Mouse (Mus musculus): Measurements from ENCODE around the gene Etfbkmt. TPM values are rescaled to one million over a fixed set of nuclear protein-coding genes. Genes with fewer than 3 reads are reported as not detected.
"Not testable (repeated sequence)": the region's sequence is repeated elsewhere in the genome, so short reads cannot be mapped to it uniquely, and the experiment has no call there.

Gene Etfbkmt
- polyA plus RNA-seq, 1 experiment from 2014 or later: 13.5 TPM

DNA sequence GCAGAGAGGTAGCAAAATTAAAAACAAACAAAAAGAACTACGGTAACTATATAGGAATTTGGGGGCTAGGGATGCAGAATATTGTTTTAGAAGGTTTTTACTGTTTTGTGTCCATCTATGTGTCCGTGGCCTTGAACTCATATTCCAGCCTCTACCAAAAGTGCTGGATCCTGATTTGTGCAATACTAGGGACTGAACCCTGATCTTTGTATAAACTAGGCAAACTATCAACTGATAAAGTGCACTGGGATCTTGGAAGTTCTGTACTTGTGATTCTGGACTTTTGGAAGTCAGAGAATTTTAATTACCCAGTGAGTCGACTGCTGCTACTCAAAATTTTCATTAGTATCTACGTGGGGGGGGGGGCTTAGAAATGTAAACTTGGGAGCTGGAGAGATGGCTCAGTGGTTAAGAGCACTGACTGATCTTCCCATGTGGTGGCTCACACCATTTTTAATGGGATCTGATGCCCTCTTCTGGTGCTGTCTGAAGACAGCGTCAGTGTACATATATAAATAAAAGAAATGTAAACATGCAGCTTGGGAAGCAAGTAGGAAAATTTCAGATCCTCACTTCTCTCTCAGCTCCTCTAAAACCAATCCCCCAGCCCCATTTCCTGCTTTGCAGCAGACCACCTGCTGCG is 13.9 kb downstream of the Etfbkmt start:
- POLR2A ChIA-PET: no interaction called here
- DNase-seq (ENCODE audit: low read depth, low spot score): no peak
- in situ Hi-C loops (cut with MboI; ENCODE audit: low pct_unique_long_range_greater_than_20kb): no loop called here

DNA sequence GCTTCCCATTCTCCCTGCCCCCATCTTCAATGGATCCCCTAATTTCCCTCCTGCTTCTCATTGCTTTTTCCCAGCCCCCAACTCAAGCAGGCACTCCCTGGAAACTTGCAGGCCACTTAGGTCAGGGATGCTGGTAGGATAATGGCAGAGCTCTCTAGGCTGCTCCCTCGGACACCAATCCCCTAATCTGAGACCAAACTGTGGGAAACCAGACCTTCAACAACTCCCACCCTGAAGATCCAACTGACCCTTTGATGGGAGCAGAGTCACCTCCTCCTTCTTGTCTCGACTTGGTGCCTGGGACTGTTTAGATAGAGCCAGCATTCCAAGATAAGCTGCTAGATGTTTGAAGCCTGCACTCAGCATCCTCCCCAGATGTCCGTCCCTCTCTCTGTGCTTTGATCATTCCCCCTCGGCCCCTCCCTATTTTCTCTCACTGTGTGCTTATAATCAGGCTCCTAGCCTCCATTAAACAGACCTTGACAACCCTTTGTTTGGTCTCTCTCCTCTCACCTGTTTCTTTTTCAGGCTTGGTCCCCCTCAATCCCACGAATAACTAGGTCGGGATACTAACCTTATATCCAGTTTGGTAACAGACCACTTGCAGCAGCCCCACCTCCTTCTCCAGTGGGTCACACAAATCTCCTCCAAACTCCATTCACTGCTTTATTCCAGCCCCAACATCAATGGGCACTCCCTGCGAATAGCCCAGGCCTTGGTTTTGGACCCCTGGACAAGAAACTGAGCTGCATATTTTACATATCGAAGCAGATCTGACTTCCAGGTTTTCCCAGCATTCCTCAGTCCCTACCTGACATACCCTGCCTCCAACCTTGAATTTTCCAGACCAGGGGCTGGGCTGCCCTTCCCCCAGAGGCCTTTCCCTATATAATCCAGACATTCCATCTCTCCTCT is 14.7 kb downstream of the Etfbkmt start:
- H3K27me3 ChIP-seq: no peaks in the 10 kb centered on the region
- in situ Hi-C loops (cut with MboI; ENCODE audit: low pct_unique_long_range_greater_than_20kb): no loop called here
- TF ChIP-seq CTCF (IDR thresholded peaks at IDR 0.05): no peak
- ChIA-PET POLR2A (no interaction called here), CTCF (no interaction called here)
- DNase-seq (ENCODE audit: low read depth, low spot score) (no peak), ATAC-seq (no peak)

More for the DNA sequence above, 13.9 kb downstream of the Etfbkmt start:
- H3K27me3 ChIP-seq: no peaks in the 10 kb centered on the region
- CTCF ChIA-PET: no interaction called here
- no peak for ATAC-seq
- TF ChIP-seq CTCF (IDR thresholded peaks at IDR 0.05): no peak

DNA sequence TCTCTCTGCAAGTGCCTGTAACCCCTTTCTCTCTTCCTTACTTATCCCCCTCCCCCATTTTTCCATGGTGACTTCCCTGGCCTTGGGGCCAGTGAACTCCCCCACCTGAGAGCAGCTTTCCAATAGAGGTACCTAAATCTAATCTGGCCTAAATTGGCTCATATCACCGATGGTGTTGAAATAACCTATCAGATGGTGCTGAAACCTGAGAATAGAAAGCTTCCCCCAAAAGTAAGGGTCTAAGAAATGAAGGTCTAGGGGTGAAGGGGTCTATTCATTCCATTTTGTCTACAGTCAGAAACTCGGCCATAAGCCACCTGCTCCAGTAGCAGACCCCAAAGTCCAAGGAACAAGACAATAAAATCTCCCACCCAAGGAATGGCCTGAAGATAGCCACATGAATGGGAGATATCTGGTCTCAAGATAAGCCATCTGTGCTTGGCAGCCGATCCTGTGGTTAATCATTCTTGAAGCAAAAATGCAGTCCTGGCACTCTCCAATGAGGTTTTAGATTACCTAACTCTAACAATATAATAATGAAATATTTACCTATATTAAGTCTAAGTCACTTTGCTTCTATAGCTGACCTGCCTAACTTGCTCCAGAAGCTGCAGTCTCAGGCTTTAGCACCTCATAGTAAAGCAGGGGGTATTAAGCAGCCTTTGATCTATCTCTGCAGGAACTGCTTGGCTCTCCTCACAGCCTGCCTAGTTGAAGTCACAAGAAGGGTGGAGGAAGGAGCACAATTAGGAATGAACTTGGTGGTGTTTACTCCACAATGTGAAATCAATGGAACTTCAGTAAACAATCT is 15.6 kb downstream of the Etfbkmt start:
- CTCF ChIA-PET: no interaction called here
- in situ Hi-C loops (cut with MboI; ENCODE audit: low pct_unique_long_range_greater_than_20kb): no loop called here
- no peak for TF ChIP-seq CTCF (IDR thresholded peaks at IDR 0.05)
- DNase-seq (ENCODE audit: low read depth, low spot score) (no peak), ATAC-seq (peak; percentile 55)
- POLR2A ChIA-PET: no interaction called here
- H3K27me3 ChIP-seq: no peaks in the 10 kb centered on the region

DNA sequence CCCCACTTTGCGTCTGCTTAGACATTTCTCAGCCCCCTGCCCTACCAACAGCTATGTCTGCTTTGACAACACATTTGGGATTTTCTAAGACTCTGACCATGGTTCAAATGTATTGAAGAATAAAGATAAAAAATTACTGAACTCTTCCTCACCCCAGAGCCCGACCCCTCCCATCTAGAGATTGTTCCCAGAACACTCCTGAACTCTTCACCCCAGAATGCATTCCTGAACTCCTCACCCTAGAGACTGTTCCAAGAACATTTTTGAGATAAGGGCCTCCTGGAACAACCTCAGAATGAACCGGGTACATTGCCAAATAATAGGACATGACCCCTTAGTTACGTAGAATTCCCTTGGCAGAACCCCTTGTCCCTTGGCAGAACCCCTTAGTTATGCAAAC is 27.4 kb downstream of the Etfbkmt start:
- CTCF ChIA-PET: interaction anchor here (1.1 kb wide), 1 partner anchor 156 kb away, joined by 3 read pairs; no protein-coding TSS in a partner anchor
- DNase-seq (ENCODE audit: low read depth, low spot score); POLR2A ChIA-PET: not testable (repeated sequence)

DNA sequence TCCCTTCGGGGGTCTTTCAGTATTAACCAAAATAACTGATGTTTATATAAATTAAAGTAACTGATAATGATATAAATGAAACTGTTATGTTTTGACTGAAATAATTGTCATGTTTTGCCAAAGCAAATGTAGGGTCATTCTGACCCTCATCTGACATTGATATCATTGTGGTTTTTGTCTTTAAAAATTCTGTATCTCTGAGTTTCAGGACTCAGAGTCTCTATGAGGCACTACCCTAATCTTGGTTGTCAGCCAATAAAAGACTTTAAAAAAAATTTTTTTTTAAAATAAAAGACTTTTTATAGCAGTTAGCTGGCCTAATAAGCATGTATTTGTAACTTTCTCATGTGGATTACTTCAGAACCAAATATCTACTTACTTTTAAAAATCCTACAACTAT is 28.0 kb downstream of the Etfbkmt start:
- no peak for ATAC-seq
- TF ChIP-seq CTCF (IDR thresholded peaks at IDR 0.05): no peak
- in situ Hi-C loops (cut with MboI; ENCODE audit: low pct_unique_long_range_greater_than_20kb): no loop called here

More for the DNA sequence above, 27.4 kb downstream of the Etfbkmt start:
- in situ Hi-C loops (cut with MboI; ENCODE audit: low pct_unique_long_range_greater_than_20kb); ATAC-seq; H3K27me3 ChIP-seq: not testable (repeated sequence)

DNA sequence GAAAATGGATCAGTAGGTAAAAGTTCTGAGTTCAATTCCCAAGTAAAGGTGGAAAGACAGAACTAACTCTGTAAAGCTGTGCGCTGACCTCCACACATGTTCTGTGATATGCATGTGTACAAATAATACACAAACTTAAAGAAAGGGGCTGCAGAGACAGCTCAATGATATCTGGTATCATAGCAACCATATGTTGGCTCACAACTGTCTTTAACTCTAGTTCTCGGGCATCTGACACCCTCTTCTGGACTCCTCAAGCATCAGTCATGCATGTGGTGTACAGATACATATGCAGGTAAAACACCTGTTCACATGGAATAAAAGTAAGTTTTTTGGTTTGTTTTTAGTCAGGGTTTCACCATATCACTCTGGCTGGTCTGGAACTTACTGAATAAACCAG is 28.8 kb downstream of the Etfbkmt start:
- POLR2A ChIA-PET: no interaction called here
- ATAC-seq (no peak), DNase-seq (ENCODE audit: low read depth, low spot score) (no peak)
- CTCF ChIA-PET: no interaction called here
- no peaks in the 10 kb centered on the region for H3K27me3 ChIP-seq
- in situ Hi-C loops (cut with MboI; ENCODE audit: low pct_unique_long_range_greater_than_20kb): no loop called here
- TF ChIP-seq CTCF (IDR thresholded peaks at IDR 0.05): no peak

More for the DNA sequence above, 28.0 kb downstream of the Etfbkmt start:
- POLR2A ChIA-PET: no interaction called here
- CTCF ChIA-PET: no interaction called here
- H3K27me3 ChIP-seq: no peaks in the 10 kb centered on the region
- DNase-seq (ENCODE audit: low read depth, low spot score): no peak

DNA sequence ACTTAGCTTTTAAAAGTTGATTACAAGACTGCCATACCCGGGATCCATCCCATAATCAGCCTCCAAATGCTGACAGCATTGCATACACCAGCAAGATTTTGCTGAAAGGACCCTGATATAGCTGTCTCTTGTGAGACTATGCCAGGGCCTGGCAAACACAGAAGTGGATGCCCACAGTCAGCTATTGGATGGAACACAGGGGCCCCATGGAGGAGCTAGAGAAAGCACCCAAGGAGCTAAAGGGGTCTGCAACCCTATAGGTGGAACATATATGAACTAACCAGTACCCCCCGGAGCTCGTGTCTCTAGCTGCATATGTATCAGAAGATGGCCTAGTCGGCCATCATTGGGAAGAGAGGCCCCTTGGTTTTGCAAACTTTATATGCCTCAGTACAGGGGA is 30.3 kb downstream of the Etfbkmt start:
- ChIA-PET POLR2A (interaction anchor here (0.6 kb wide), 1 partner anchor 92 kb away, joined by 3 read pairs; no protein-coding TSS in a partner anchor), CTCF (interaction anchor here (1.2 kb wide), 1 partner anchor 11 kb away, joined by 4 read pairs; no protein-coding TSS in a partner anchor)
- ATAC-seq; H3K27me3 ChIP-seq; in situ Hi-C loops (cut with MboI; ENCODE audit: low pct_unique_long_range_greater_than_20kb); DNase-seq (ENCODE audit: low read depth, low spot score): not testable (repeated sequence)

DNA sequence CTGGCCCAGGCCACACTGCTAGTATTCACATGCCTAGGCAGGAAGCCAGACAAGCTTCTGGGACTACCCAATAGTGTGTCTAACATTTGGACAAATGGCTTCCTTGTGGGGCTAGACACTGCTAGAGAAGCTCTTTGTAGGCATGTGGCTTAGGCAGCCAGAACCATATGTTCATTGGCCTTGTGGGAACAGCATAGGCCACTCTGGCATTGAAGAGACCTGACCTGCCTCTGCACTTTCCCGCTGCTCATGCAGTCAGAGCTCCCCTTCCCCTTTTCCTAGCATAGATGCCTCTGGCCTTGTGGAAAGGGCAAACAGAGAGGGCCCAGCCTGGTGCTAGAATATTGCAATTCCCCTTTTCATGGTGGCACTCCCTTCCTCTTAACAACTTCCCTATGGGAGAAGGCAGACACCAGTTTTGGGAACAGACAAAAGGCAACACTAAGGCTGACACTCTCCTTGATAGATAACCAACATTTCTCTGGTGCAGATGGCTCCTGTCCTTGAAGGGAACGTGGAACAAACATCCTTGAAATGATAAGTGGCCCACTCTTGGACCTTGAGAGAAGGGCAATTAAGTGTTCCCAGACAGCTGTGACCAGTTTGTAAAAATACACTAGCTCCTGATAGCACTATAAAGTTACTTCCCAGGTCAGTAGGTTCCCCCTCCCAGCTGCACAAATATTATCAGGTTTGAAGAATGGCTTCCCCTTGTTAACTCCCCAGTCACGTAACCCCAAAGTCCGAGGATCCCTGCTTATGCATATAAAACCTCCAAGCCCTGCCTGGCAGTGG is 34.4 kb downstream of the Etfbkmt start:
- in situ Hi-C loops (cut with MboI; ENCODE audit: low pct_unique_long_range_greater_than_20kb): no loop called here
- ATAC-seq (no peak), DNase-seq (ENCODE audit: low read depth, low spot score) (no peak)
- H3K27me3 ChIP-seq: no peaks in the 10 kb centered on the region
- POLR2A ChIA-PET: no interaction called here
- CTCF ChIA-PET: no interaction called here
- TF ChIP-seq CTCF (IDR thresholded peaks at IDR 0.05): no peak

DNA sequence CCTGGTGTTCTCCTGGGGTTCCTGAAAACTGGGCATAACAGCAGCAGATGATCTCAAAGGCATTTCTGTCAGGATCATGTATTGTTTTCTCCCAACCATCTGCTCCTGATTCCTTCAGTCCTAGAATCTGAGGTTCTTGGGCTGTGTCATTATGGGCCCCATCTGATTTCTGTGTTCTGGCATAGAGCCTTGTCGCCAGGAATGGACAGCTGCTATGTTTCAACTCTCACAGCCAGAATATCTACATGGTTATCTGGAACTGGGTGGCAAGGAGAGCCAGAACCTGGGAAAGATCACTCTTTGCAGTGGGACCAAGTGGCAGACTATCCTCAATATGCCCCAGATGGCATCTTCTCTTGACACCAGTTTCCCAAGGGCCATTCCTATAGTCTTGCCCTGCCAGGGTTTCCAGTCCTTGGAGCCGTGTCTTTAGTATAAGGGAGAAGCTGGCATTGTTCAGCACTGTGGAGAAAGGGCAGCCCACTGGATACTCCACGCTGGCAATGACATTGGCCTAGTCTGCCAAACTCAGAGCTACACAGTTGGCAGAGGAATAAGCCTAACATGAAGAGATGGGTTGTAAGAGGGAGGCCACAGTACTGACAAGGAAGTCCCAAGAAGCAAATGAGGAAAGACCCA is 35.4 kb downstream of the Etfbkmt start:
- CTCF ChIA-PET: interaction anchor here (1.1 to 1.2 kb wide), 2 partner anchors 9 to 10 kb away, joined by 3 to 5 read pairs; no protein-coding TSS in a partner anchor
- DNase-seq (ENCODE audit: low read depth, low spot score): no peak
- POLR2A ChIA-PET: interaction anchor here (0.6 kb wide), 1 partner anchor 143 kb away, joined by 3 read pairs; no protein-coding TSS in a partner anchor

More for the DNA sequence above, 35.4 kb downstream of the Etfbkmt start:
- in situ Hi-C loops (cut with MboI; ENCODE audit: low pct_unique_long_range_greater_than_20kb): no loop called here
- H3K27me3 ChIP-seq: no peaks in the 10 kb centered on the region
- ATAC-seq: no peak
- no peak for TF ChIP-seq CTCF (IDR thresholded peaks at IDR 0.05)

All from Patski (cell line).